Mouse (Mus musculus) skeletal muscle tissue, adult 2 months (tissue): ENCODE measurements at regions not wholly inside any gene's neighbourhood (a gene's known extent, or its start where the extent isn't known, plus 50 kb on each side); places are given as distances from the start of the nearest gene placed in this dataset.

Source experiments
- DNase-seq: peaks from one replicate; pipeline ENCODE4 v3.0.0-alpha.2; 2012; ENCODE audit warnings: low read depth, low spot score

- DNase-seq: no peak
Measured at GRCm38 (mm10) chr9:93969691-93970284, 568.1 kb downstream of the 1190002N15Rik start.

- no peak for DNase-seq
Measured at GRCm38 (mm10) chr9:93969118-93969517, 568.8 kb downstream of the 1190002N15Rik start.

- no peak for DNase-seq
Measured at GRCm38 (mm10) chr9:93955235-93956040, 582.4 kb downstream of the 1190002N15Rik start.

- DNase-seq: no peak
Measured at GRCm38 (mm10) chr9:93948671-93949070, 589.2 kb downstream of the 1190002N15Rik start.

- DNase-seq: no peak
Measured at GRCm38 (mm10) chr9:93947053-93947452, 590.8 kb downstream of the 1190002N15Rik start.

- no peak for DNase-seq
Measured at GRCm38 (mm10) chr9:93940193-93940592, 597.7 kb downstream of the 1190002N15Rik start.

GRCm38 (mm10) chr9:93930684-93931083 lies 607.2 kb downstream of the 1190002N15Rik start:
- no peak for DNase-seq

- no peak for DNase-seq
Measured at GRCm38 (mm10) chr9:93889256-93889655, 648.6 kb downstream of the 1190002N15Rik start.

- DNase-seq: no peak
Measured at GRCm38 (mm10) chr9:93880112-93880511, 657.8 kb downstream of the 1190002N15Rik start.

- no peak for DNase-seq
Measured at GRCm38 (mm10) chr9:93879572-93879971, 658.3 kb downstream of the 1190002N15Rik start.

GRCm38 (mm10) chr9:93870778-93871177 lies 667.1 kb downstream of the 1190002N15Rik start:
- no peak for DNase-seq

GRCm38 (mm10) chr9:93857937-93858336 lies 679.9 kb downstream of the 1190002N15Rik start:
- DNase-seq: no peak

- DNase-seq: no peak
Measured at GRCm38 (mm10) chr9:93846411-93846810, 691.5 kb downstream of the 1190002N15Rik start.

GRCm38 (mm10) chr9:93843869-93844268 lies 694.0 kb downstream of the 1190002N15Rik start:
- DNase-seq: no peak
